Mouse (Mus musculus) midbrain, embryonic 15.5 days (tissue): ENCODE results near the gene Tln1. TPM values are rescaled to one million over a fixed set of nuclear protein-coding genes. Genes with fewer than 3 reads are reported as not detected.
A peak's percentile ranks its signal among the peaks of the same experiment; 100 is the strongest.

Experiments used
- ATAC-seq: fragments of 200-750 bp; cut with Nextera tagmentation; replicated peaks from 2 replicates; pipeline ENCODE4 v1.8.0; 2017; ENCODE audit warnings: moderate TSS enrichment
- H3K27ac ChIP-seq: fragments of 300-500 bp; sonication (generic); 2 replicates; pipeline ENCODE4 v1.5.1; 2015; ENCODE audit warnings: mild to moderate bottlenecking, inconsistent platforms
- H3K27me3 ChIP-seq: fragments of 300-500 bp; sonication (generic); replicated peaks from 2 replicates; pipeline ENCODE4 v1.6.1; 2015; ENCODE audit warnings: inconsistent platforms
- H3K36me3 ChIP-seq: fragments of 300-500 bp; sonication (generic); replicated peaks from 2 replicates; pipeline ENCODE4 v1.6.1; 2015; ENCODE audit warnings: inconsistent platforms
- H3K4me1 ChIP-seq: fragments of 300-500 bp; sonication (generic); 2 replicates; pipeline ENCODE4 v1.6.1; 2015; ENCODE audit warnings: inconsistent platforms
- H3K4me2 ChIP-seq: fragments of 300-500 bp; sonication (generic); 2 replicates; pipeline ENCODE4 v1.6.1; 2015; ENCODE audit warnings: inconsistent platforms, mild to moderate bottlenecking, moderate library complexity
- H3K4me3 ChIP-seq: fragments of 300-500 bp; sonication (generic); 2 replicates; pipeline ENCODE4 v1.5.1; 2015; ENCODE audit warnings: mild to moderate bottlenecking, inconsistent platforms
- H3K9ac ChIP-seq: fragments of 300-500 bp; sonication (generic); 2 replicates; pipeline ENCODE4 v1.6.1; 2015; ENCODE audit warnings: mild to moderate bottlenecking, inconsistent platforms
- H3K9me3 ChIP-seq: fragments of 300-500 bp; sonication (generic); 2 replicates; pipeline ENCODE4 v1.6.1; 2016; ENCODE audit warnings: inconsistent platforms
- WGBS: fragments of 180-500 bp; shearing (Covaris S2); methylation state at CpG from one replicate; pipeline ENCODE4 v1.1.7; 2015; ENCODE audit warnings: mixed read lengths; 5-methylcytosine and 5-hydroxymethylcytosine counted together
- polyA plus RNA-seq: library from polyadenylated mRNA; unstranded; fragments of >200 nt; fragmentation: Nextera tagmentation; extraction: Ambion mirVana; gene quantifications from 2 replicates; pipeline ENCODE4 v1.2.1, GENCODE M21; 2015

Tln1 gene
- polyA plus RNA-seq, 1 experiment from 2014 or later, result 61.0 TPM

GRCm38 (mm10) chr4:43586411-43586810, 23.9 kb upstream of the Tln1 start:
- Histone ChIP-seq H3K27me3 (no peaks in the 10 kb centered on the region), H3K9me3 (no peaks in the 10 kb centered on the region), H3K9ac (no peak overlapping the region), H3K36me3 (peaks cover 18% of the 10 kb centered on the region), H3K4me3 (no peak overlapping the region), H3K4me1 (no peaks in the 10 kb centered on the region), H3K27ac (no peak overlapping the region), H3K4me2 (no peak overlapping the region)
- ATAC-seq, result no peak
- WGBS, result 78% methylated on average over 8 of the region's 8 CpGs

DNA sequence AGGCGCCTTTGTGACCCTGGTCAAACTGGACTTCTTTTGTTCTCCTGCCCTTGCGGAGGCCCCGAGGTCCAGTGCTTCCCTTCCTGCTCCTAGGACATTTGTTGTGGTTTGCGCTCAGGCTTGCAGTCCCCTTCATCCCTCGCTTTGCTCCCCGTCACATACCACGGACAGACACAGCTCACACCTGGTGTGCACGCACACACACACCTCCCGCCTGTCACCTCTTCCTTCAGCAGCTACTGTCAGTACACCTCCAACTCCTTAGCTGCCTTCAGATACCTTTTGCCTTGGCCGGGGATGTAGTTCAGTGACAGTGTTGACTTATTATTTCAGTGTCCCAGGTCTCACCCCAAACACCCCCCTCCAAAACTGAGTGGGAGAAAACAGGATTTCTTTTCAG, 23.2 kb upstream of the Tln1 start:
- no peaks in the 10 kb centered on the region for H3K27me3 ChIP-seq
- H3K4me2 ChIP-seq, result no peak overlapping the region
- H3K27ac ChIP-seq, result no peak overlapping the region
- H3K4me1 ChIP-seq, result no peaks in the 10 kb centered on the region
- WGBS, result 51% methylated on average over 10 of the region's 10 CpGs
- peaks cover 20% of the 10 kb centered on the region for H3K36me3 ChIP-seq
- ATAC-seq, result no peak
- H3K9me3 ChIP-seq, result no peaks in the 10 kb centered on the region
- H3K9ac ChIP-seq, result no peak overlapping the region
- no peak overlapping the region for H3K4me3 ChIP-seq

DNA sequence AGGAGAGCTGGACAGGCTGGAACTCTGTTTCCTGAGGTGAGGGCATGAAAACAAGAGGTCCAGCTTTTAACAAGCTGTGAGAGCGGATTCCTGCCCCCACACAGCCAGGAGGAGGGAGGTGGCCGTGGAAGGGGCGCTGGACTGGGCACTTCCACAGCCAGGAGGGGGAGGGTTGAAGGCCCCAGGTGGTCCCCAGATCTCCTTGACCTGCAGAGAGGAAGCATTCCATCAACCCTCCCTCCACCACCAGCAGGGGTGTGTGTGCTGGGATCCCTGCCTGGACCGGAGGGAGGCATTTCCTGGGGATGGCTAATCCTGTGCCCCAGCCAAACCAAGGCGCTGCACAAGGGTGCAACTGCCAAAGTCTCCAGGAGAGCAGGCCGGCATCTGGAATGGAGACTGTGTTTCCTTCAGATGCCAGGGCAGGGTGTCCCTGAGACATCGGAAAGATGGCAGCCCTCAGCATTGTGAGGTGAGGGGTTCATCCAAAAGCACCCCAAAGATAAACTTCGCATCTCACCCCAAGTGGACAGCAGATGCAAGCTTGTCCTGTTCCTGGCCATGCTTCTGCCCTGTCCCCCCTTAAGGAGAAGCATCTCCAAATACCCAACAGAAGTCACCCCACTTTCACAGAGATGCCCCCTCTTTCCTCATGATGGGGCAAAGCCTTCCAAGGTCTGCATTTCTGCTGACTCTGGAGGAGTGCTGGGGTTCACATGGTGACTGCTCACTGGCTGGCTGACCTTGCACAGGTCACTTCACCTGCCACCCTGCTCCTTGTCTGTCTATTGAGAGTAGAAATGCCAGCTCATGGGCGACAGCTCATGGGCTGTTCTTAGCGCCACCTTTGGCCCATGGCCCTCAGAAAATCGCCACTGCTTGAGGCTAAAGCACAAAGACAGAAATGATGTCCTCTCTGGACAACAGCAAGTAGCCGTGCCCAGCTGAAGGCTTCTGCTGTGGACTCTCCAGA, 22.2 kb upstream of the Tln1 start, which contains the start of gene Msmp:
Gene Msmp, minus strand, starts transcription at position 51 of the 973 bp plus-strand sequence.
- Histone ChIP-seq H3K4me1 (peaks cover 2% of the 10 kb centered on the region), H3K27me3 (no peaks in the 10 kb centered on the region), H3K4me2 (no peak within 1 kb of the TSS), H3K4me3 (no peak within 1 kb of the TSS), H3K27ac (no peak within 1 kb of the TSS), H3K9me3 (no peaks in the 10 kb centered on the region), H3K9ac (no peak within 1 kb of the TSS), H3K36me3 (peaks cover 21% of the 10 kb centered on the region)
- ATAC-seq, result no peak
- WGBS, result 69% methylated on average over 12 of the region's 12 CpGs

GRCm38 (mm10) chr4:43583421-43583820, 20.9 kb upstream of the Tln1 start:
- H3K36me3 ChIP-seq, result peaks cover 21% of the 10 kb centered on the region
- H3K9ac ChIP-seq, result no peak overlapping the region
- H3K27ac ChIP-seq, result no peak overlapping the region
- 87% methylated on average over 7 of the region's 7 CpGs for WGBS
- H3K4me3 ChIP-seq, result no peak overlapping the region
- no peaks in the 10 kb centered on the region for H3K9me3 ChIP-seq
- no peak overlapping the region for H3K4me2 ChIP-seq
- no peaks in the 10 kb centered on the region for H3K27me3 ChIP-seq
- ATAC-seq, result no peak
- H3K4me1 ChIP-seq, result peaks cover 7% of the 10 kb centered on the region

- Histone ChIP-seq H3K9me3 (no peaks in the 10 kb centered on the region), H3K36me3 (peaks cover 21% of the 10 kb centered on the region), H3K4me3 (no peak overlapping the region), H3K27ac (no peak overlapping the region), H3K9ac (no peak overlapping the region), H3K4me1 (peaks cover 15% of the 10 kb centered on the region), H3K4me2 (no peak overlapping the region), H3K27me3 (no peaks in the 10 kb centered on the region)
- no peak for ATAC-seq
- 95% methylated on average over 5 of the region's 5 CpGs for WGBS
These were observed 19.8 kb upstream of the Tln1 start for GRCm38 (mm10) chr4:43582241-43582640.

GRCm38 (mm10) chr4:43581381-43581780, 18.9 kb upstream of the Tln1 start:
- Histone ChIP-seq H3K4me2 (no peak overlapping the region), H3K9me3 (no peaks in the 10 kb centered on the region), H3K4me3 (no peak overlapping the region), H3K27me3 (no peaks in the 10 kb centered on the region), H3K9ac (no peak overlapping the region), H3K27ac (no peak overlapping the region), H3K4me1 (peaks cover 24% of the 10 kb centered on the region), H3K36me3 (peaks cover 21% of the 10 kb centered on the region)
- no peak for ATAC-seq
- WGBS, result 97% methylated on average over 12 of the region's 12 CpGs

DNA sequence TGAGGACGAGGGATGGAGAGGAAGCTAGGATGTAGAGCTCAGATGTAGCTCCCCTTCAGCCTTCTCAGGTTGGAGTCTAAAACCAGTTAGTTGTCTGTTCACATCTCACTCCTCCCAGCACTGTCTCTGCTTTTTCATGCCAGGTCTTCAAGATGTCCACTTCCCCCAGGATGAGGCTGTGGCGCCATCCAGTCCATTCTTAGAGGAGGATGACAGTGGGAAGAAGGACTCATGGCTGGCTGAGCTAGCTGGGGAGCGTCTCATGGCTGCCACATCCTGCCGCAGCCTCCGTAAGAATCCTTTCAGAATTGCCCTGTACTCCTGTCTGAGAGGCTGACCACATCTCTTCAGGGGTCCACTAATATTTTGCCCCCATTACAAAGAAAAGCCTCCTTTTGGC, 18.2 kb upstream of the Tln1 start:
- Histone ChIP-seq H3K9ac (no peak overlapping the region), H3K27me3 (no peaks in the 10 kb centered on the region), H3K4me3 (no peak overlapping the region), H3K36me3 (peaks cover 21% of the 10 kb centered on the region), H3K9me3 (no peaks in the 10 kb centered on the region), H3K27ac (no peak overlapping the region), H3K4me1 (peaks cover 31% of the 10 kb centered on the region), H3K4me2 (no peak overlapping the region)
- no peak for ATAC-seq
- 92% methylated on average over 5 of the region's 5 CpGs for WGBS

GRCm38 (mm10) chr4:43579731-43580130, 17.2 kb upstream of the Tln1 start:
- Histone ChIP-seq H3K27ac (no peak overlapping the region), H3K4me1 (peaks cover 40% of the 10 kb centered on the region), H3K4me3 (peak overlapping the region; percentile 89), H3K9me3 (no peaks in the 10 kb centered on the region), H3K36me3 (peaks cover 21% of the 10 kb centered on the region), H3K4me2 (peak overlapping the region; percentile 96), H3K9ac (peak overlapping the region; percentile 81), H3K27me3 (no peaks in the 10 kb centered on the region)
- WGBS, result 75% methylated on average over 6 of the region's 6 CpGs
- ATAC-seq, result no peak

DNA sequence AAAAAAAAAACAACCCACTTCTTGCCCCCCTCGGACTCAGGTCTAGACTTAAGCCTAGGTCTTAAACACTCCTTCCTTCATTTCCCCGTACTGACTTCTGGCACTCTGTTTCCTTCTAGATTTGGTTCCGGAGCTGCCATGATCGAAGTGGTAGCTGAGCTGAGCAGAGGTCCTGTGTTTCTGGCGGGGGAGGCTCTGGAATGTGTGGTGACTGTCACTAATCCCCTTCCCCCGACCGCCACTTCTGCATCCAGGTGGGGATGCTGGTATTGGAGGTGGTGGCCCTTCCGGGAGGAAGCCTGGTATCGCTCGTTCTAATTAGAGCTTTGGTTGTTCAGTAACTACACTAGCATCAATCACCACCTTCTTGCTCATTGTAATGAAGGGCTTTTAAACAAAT, 16.8 kb upstream of the Tln1 start:
- Histone ChIP-seq H3K27me3 (no peaks in the 10 kb centered on the region), H3K9ac (peak overlapping the region; percentile 81), H3K36me3 (peaks cover 21% of the 10 kb centered on the region), H3K4me3 (peak overlapping the region; percentile 89), H3K9me3 (no peaks in the 10 kb centered on the region), H3K4me2 (peak overlapping the region; percentile 96), H3K4me1 (peaks cover 45% of the 10 kb centered on the region), H3K27ac (peak overlapping the region; percentile 87)
- WGBS, result 5% methylated on average over 10 of the region's 10 CpGs
- peak; percentile 8; the same call in 1 of the 2 replicates for ATAC-seq

- Histone ChIP-seq H3K27ac (peak within 1 kb of the TSS; percentile 87), H3K9me3 (no peaks in the 10 kb centered on the region), H3K4me1 (peaks cover 47% of the 10 kb centered on the region), H3K27me3 (no peaks in the 10 kb centered on the region), H3K4me3 (peak within 1 kb of the TSS; percentile 89), H3K36me3 (peaks cover 26% of the 10 kb centered on the region), H3K9ac (peak within 1 kb of the TSS; percentile 81), H3K4me2 (peak within 1 kb of the TSS; percentile 96)
- peak; percentile 88 for ATAC-seq
- under 1% methylated on average over 74 of the region's 76 CpGs for WGBS
These were observed 16.1 kb upstream of the Tln1 start, which contains the start of the genes Rgp1 and Gba2 for GRCm38 (mm10) chr4:43578376-43579204. Rgp1 (plus strand) TSS chr4:43578715. Gba2 (minus strand) TSS chr4:43578873.

GRCm38 (mm10) chr4:43577237-43577881, 14.9 kb upstream of the Tln1 start:
- Histone ChIP-seq H3K4me1 (peaks cover 47% of the 10 kb centered on the region), H3K36me3 (peaks cover 22% of the 10 kb centered on the region), H3K9ac (peak overlapping the region; percentile 81), H3K9me3 (no peaks in the 10 kb centered on the region), H3K4me3 (peak overlapping the region; percentile 89), H3K4me2 (peak overlapping the region; percentile 96), H3K27me3 (no peaks in the 10 kb centered on the region), H3K27ac (no peak overlapping the region)
- 57% methylated on average over 8 of the region's 8 CpGs for WGBS
- ATAC-seq, result no peak

DNA sequence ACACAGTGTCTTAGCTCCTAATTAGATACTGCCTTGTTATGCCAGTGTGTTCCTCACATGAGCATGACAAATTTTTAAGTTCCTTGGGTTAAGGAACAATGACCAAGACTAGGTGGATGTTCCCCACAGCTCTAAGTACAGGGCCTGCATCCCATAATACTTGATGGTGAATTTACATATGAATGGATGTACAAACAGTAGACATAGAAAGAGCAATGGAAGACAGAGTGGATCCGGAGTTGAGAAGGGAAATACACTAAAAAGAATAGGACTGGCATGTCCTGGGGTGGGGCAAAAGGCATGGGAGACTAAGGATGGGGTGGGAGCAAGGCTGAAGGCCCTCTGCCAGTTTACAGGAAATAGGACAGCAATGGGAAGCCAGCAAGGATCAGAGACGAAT, 12.9 kb upstream of the Tln1 start:
- ATAC-seq, result no peak
- WGBS, result 44% methylated on average over 2 of the region's 2 CpGs
- H3K9me3 ChIP-seq, result no peaks in the 10 kb centered on the region
- H3K27me3 ChIP-seq, result no peaks in the 10 kb centered on the region
- peak overlapping the region; percentile 15 for H3K4me3 ChIP-seq
- peaks cover 29% of the 10 kb centered on the region for H3K36me3 ChIP-seq
- no peak overlapping the region for H3K9ac ChIP-seq
- H3K4me1 ChIP-seq, result peaks cover 47% of the 10 kb centered on the region
- no peak overlapping the region for H3K27ac ChIP-seq
- H3K4me2 ChIP-seq, result peak overlapping the region; percentile 96
